Mouse (Mus musculus) hindbrain, embryonic 15.5 days (tissue): ENCODE results near the gene Dda1. TPM values are rescaled to one million over a fixed set of nuclear protein-coding genes. Genes with fewer than 3 reads are reported as not detected.
A peak's percentile ranks its signal among the peaks of the same experiment; 100 is the strongest.
"Not testable (repeated sequence)": the region's sequence is repeated elsewhere in the genome, so short reads cannot be mapped to it uniquely, and the experiment has no call there.

Experiments
- ATAC-seq: fragments of 200-750 bp; cut with Nextera tagmentation; 2 replicates; pipeline ENCODE4 v1.8.0; 2017; ENCODE audit warnings: low read depth, moderate number of reproducible peaks, moderate TSS enrichment; ENCODE audit not compliant: low FRiP score
- H3K27ac ChIP-seq: fragments of 300-500 bp; sonication (generic); replicated peaks from 2 replicates; pipeline ENCODE4 v1.5.1; 2015; ENCODE audit warnings: mild to moderate bottlenecking, inconsistent platforms
- H3K27me3 ChIP-seq: fragments of 300-500 bp; sonication (generic); 2 replicates; pipeline ENCODE4 v1.6.1; 2015; ENCODE audit warnings: control low read depth, inconsistent platforms
- H3K36me3 ChIP-seq: fragments of 300-500 bp; sonication (generic); 2 replicates; pipeline ENCODE4 v1.6.1; 2015; ENCODE audit warnings: control low read depth, inconsistent platforms
- H3K4me1 ChIP-seq: fragments of 300-500 bp; sonication (generic); replicated peaks from 2 replicates; pipeline ENCODE4 v1.6.1; 2015; ENCODE audit warnings: control low read depth, inconsistent platforms
- H3K4me2 ChIP-seq: fragments of 300-500 bp; sonication (generic); 2 replicates; pipeline ENCODE4 v1.6.1; 2015; ENCODE audit warnings: moderate library complexity, mild to moderate bottlenecking, inconsistent platforms
- H3K4me3 ChIP-seq: fragments of 300-500 bp; sonication (generic); 2 replicates; pipeline ENCODE4 v1.5.1; 2015; ENCODE audit warnings: mild to moderate bottlenecking, inconsistent platforms
- H3K9ac ChIP-seq: fragments of 300-500 bp; sonication (generic); 2 replicates; pipeline ENCODE4 v1.6.1; 2015; ENCODE audit warnings: inconsistent platforms
- H3K9me3 ChIP-seq: fragments of 300-500 bp; sonication (generic); 2 replicates; pipeline ENCODE4 v1.6.1; 2016; ENCODE audit warnings: control low read depth, inconsistent platforms
- WGBS: fragments of 180-500 bp; shearing (Covaris S2); methylation state at CpG from one replicate; pipeline ENCODE4 v1.1.7; 2015; 5-methylcytosine and 5-hydroxymethylcytosine counted together
- polyA plus RNA-seq: library from polyadenylated mRNA; unstranded; fragments of >200 nt; fragmentation: Nextera tagmentation; extraction: Ambion mirVana; gene quantifications from 2 replicates; pipeline ENCODE4 v1.2.1, GENCODE M21; 2015

Gene Dda1
- 217 and 231 TPM in 2 replicates for polyA plus RNA-seq

DNA sequence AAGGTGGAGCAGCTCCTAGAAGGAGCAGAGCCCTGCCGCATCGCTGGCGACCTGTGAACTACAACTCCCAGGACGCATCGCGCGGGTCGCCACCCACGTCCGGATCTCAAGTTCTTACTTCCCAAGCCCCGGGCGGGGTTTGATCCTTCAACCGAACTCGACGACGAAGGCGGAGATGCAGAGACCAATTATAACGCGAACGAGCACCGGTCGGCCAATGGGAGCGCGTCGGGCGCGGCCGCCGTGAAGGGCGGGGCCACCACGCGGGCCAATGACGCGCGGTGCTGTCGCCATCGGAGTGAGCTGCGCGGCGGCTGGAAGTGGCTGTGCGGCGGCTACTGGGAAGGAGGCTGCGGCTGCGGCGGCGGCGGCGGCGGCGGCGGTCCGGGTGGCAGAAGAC lies at the start of gene Dda1:
TSS of gene Dda1 (plus strand) at position 284 of the 400 bp plus-strand sequence.
- peak within 1 kb of the TSS; percentile 81 for H3K4me3 ChIP-seq
- H3K9ac ChIP-seq, result peak within 1 kb of the TSS; percentile 68
- H3K9me3 ChIP-seq, result no peaks in the 10 kb centered on the region
- peaks cover 21% of the 10 kb centered on the region for H3K36me3 ChIP-seq
- H3K27ac ChIP-seq, result peak within 1 kb of the TSS; percentile 90
- peaks cover 34% of the 10 kb centered on the region for H3K4me1 ChIP-seq
- H3K4me2 ChIP-seq, result peak within 1 kb of the TSS; percentile 92
- whole genome bisulfite sequencing, result under 1% methylated on average over 52 of the region's 52 CpGs
- no peaks in the 10 kb centered on the region for H3K27me3 ChIP-seq
- peak; percentile 90 for ATAC-seq

GRCm38 (mm10) chr8:71422121-71422520 lies 46.9 kb upstream of the Dda1 start:
- ATAC-seq, result no peak

GRCm38 (mm10) chr8:71432935-71433334 lies 36.1 kb upstream of the Dda1 start:
- not testable (repeated sequence) for H3K4me2 ChIP-seq, H3K9ac ChIP-seq, H3K9me3 ChIP-seq, H3K27ac ChIP-seq, ATAC-seq, H3K4me3 ChIP-seq, H3K27me3 ChIP-seq, H3K36me3 ChIP-seq, H3K4me1 ChIP-seq
- 94% methylated on average over 1 of the region's 1 CpGs for WGBS

More at GRCm38 (mm10) chr8:71422121-71422520, 46.9 kb upstream of the Dda1 start:
- no peaks in the 10 kb centered on the region for H3K4me1 ChIP-seq
- no peak overlapping the region for H3K4me3 ChIP-seq
- H3K4me2 ChIP-seq, result no peak overlapping the region
- no peak overlapping the region for H3K27ac ChIP-seq
- no peak overlapping the region for H3K9ac ChIP-seq
- H3K9me3 ChIP-seq, result no peaks in the 10 kb centered on the region
- no peaks in the 10 kb centered on the region for H3K36me3 ChIP-seq
- no peaks in the 10 kb centered on the region for H3K27me3 ChIP-seq

GRCm38 (mm10) chr8:71437041-71437440 lies 32.0 kb upstream of the Dda1 start:
- no peak for ATAC-seq
- WGBS, result 34% methylated on average over 3 of the region's 3 CpGs
- H3K4me1 ChIP-seq, result no peaks in the 10 kb centered on the region; the same call in 1 of the 2 replicates
- H3K36me3 ChIP-seq, result no peaks in the 10 kb centered on the region
- H3K27ac ChIP-seq, result no peak overlapping the region
- no peak overlapping the region for H3K9ac ChIP-seq
- H3K27me3 ChIP-seq, result peaks cover 3% of the 10 kb centered on the region; the same call in 1 of the 2 replicates
- H3K9me3 ChIP-seq, result no peaks in the 10 kb centered on the region
- H3K4me3 ChIP-seq, result no peak overlapping the region
- H3K4me2 ChIP-seq, result no peak overlapping the region

- H3K4me2 ChIP-seq, result no peak overlapping the region
- 1% methylated on average over 7 of the region's 7 CpGs for WGBS
- H3K4me3 ChIP-seq, result no peak overlapping the region
- no peaks in the 10 kb centered on the region for H3K9me3 ChIP-seq
- no peaks in the 10 kb centered on the region; the same call in 1 of the 2 replicates for H3K4me1 ChIP-seq
- no peak overlapping the region for H3K9ac ChIP-seq
- ATAC-seq, result peak; percentile 38; the same call in 1 of the 2 replicates
- no peaks in the 10 kb centered on the region for H3K36me3 ChIP-seq
- no peak overlapping the region for H3K27ac ChIP-seq
- H3K27me3 ChIP-seq, result peaks cover 5% of the 10 kb centered on the region; the same call in 1 of the 2 replicates
Measured at GRCm38 (mm10) chr8:71441404-71441803, 27.6 kb upstream of the Dda1 start.

- Histone ChIP-seq H3K4me3 (no peak overlapping the region), H3K4me2 (no peak overlapping the region), H3K27me3 (0 out of 2 replicates have a peak, but pooled peaks cover 2% of the 10 kb centered on the region), H3K36me3 (no peaks in the 10 kb centered on the region), H3K9ac (no peak overlapping the region), H3K9me3 (no peaks in the 10 kb centered on the region), H3K4me1 (no peaks in the 10 kb centered on the region; the same call in 1 of the 2 replicates), H3K27ac (no peak overlapping the region)
- 92% methylated on average over 7 of the region's 7 CpGs for WGBS
- ATAC-seq, result no peak
Measured at GRCm38 (mm10) chr8:71445096-71445495, 23.9 kb upstream of the Dda1 start.

GRCm38 (mm10) chr8:71451337-71451736 lies 17.7 kb upstream of the Dda1 start:
- no peaks in the 10 kb centered on the region for H3K27me3 ChIP-seq
- no peak overlapping the region for H3K4me2 ChIP-seq
- H3K4me3 ChIP-seq, result no peak overlapping the region
- H3K9ac ChIP-seq, result no peak overlapping the region
- no peaks in the 10 kb centered on the region for H3K9me3 ChIP-seq
- 63% methylated on average over 4 of the region's 4 CpGs for WGBS
- no peaks in the 10 kb centered on the region for H3K4me1 ChIP-seq
- ATAC-seq, result no peak
- peaks cover 2% of the 10 kb centered on the region; the same call in 1 of the 2 replicates for H3K36me3 ChIP-seq
- no peak overlapping the region for H3K27ac ChIP-seq

GRCm38 (mm10) chr8:71451777-71452176 lies 17.2 kb upstream of the Dda1 start:
- peaks cover 6% of the 10 kb centered on the region; the same call in 1 of the 2 replicates for H3K36me3 ChIP-seq
- H3K9ac ChIP-seq, result no peak overlapping the region
- WGBS, result 55% methylated on average over 11 of the region's 11 CpGs
- no peaks in the 10 kb centered on the region for H3K9me3 ChIP-seq
- no peak overlapping the region for H3K4me2 ChIP-seq
- ATAC-seq, result no peak
- no peak overlapping the region for H3K27ac ChIP-seq
- H3K4me1 ChIP-seq, result no peaks in the 10 kb centered on the region
- no peak overlapping the region for H3K4me3 ChIP-seq
- H3K27me3 ChIP-seq, result no peaks in the 10 kb centered on the region

DNA sequence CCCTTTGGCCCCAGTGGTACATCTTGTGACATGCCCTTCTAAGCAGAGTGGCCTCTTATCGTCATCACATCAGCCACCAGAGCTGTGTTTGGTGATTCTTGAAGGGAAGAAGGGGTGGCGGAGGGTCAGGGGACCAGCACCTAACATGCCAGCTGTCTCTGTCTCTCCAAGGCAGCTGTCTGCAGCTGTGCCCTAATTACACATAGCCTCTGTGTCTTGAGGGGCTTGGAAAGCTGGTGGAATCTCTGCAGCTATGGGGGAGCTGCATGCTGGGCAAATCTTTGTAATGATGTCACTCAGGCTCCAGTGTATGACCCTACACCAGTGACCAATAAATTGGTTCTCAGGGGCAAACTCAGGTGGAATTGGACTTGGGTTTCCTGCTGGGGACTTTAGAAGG lies 16.3 kb upstream of the Dda1 start:
- Histone ChIP-seq H3K9me3 (no peaks in the 10 kb centered on the region), H3K27me3 (no peaks in the 10 kb centered on the region), H3K9ac (no peak overlapping the region), H3K4me2 (no peak overlapping the region), H3K4me3 (no peak overlapping the region), H3K36me3 (peaks cover 15% of the 10 kb centered on the region), H3K27ac (no peak overlapping the region), H3K4me1 (no peaks in the 10 kb centered on the region)
- no peak for ATAC-seq
- whole genome bisulfite sequencing, result 81% methylated on average over 2 of the region's 2 CpGs

DNA sequence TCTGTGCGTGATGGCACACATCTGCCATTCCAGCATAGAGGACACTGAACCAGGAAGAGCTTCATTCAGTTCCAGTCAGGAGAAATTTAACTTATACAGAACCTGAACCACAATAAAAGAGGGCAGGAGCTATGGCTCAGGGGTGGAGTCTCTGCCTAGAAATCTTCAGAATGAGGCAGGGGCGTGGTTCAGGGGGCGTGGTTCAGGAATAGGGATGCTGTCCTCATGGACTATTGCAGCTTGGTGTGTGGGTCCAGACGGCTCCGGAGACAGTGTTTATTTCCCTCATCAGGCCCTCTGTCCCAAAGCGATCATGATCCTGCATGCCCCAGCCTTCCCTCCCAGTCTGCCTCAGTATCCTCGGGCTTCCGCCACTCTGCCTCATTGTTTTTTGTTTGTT lies 14.3 kb upstream of the Dda1 start:
- Histone ChIP-seq H3K4me2 (no peak overlapping the region), H3K4me3 (no peak overlapping the region), H3K4me1 (no peaks in the 10 kb centered on the region; the same call in 1 of the 2 replicates), H3K9ac (no peak overlapping the region), H3K27ac (no peak overlapping the region), H3K36me3 (peaks cover 32% of the 10 kb centered on the region), H3K9me3 (no peaks in the 10 kb centered on the region), H3K27me3 (no peaks in the 10 kb centered on the region)
- ATAC-seq, result no peak
- 92% methylated on average over 8 of the region's 8 CpGs for WGBS

DNA sequence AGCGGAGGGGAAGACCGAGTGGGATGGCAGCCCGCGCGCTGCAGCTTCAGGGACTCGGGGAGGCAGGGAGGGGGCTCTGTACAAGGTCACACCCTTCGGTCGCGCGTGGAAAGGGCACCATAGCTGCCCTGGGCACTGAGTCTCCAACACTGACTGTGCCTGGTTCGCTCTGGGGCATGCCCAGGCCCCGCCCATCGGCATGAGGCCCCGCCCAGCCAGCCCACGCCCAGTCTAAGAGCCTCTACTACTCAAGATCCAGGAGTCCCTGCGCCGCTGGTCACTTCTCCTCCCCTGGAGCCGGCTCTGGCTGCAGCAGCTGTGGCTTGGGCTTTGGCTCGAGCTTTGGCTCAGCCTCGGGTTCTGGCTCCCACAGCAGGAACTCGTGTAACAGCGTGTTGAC lies 12.1 kb upstream of the Dda1 start:
- H3K9ac ChIP-seq, result no peak overlapping the region
- H3K4me1 ChIP-seq, result peaks cover 17% of the 10 kb centered on the region
- no peaks in the 10 kb centered on the region for H3K9me3 ChIP-seq
- no peak overlapping the region for H3K4me3 ChIP-seq
- H3K27ac ChIP-seq, result no peak overlapping the region
- H3K36me3 ChIP-seq, result peaks cover 46% of the 10 kb centered on the region
- no peak for ATAC-seq
- no peaks in the 10 kb centered on the region for H3K27me3 ChIP-seq
- 49% methylated on average over 22 of the region's 22 CpGs for WGBS
- no peak overlapping the region for H3K4me2 ChIP-seq

GRCm38 (mm10) chr8:71457659-71458270 lies 11.2 kb upstream of the Dda1 start:
- WGBS, result 85% methylated on average over 20 of the region's 20 CpGs
- Histone ChIP-seq H3K36me3 (peaks cover 46% of the 10 kb centered on the region), H3K27ac (no peak overlapping the region)

DNA sequence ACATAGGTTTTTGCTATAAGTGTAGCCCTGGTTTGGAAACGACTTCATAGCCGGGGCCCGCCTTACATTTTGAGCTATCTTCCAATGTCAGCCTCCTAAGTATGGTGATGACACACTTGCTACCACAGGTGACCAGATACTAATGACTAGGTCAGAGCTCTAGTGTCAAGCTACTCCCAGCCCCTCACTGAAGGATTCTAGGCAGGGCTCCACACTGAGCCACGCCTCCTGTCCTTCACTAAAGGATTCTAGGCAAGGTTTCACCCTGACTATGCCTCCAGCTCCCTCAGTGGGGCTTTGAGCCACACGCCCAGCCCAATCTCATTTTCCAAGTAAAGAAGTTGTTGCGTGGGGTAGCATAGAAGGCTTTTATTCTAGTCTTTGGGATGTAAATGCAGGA lies 8.3 kb upstream of the Dda1 start:
- H3K4me2 ChIP-seq, result no peak overlapping the region
- ATAC-seq, result no peak
- peaks cover 42% of the 10 kb centered on the region for H3K4me1 ChIP-seq
- H3K27me3 ChIP-seq, result no peaks in the 10 kb centered on the region
- no peak overlapping the region for H3K4me3 ChIP-seq
- H3K9me3 ChIP-seq, result no peaks in the 10 kb centered on the region
- WGBS, result 92% methylated on average over 6 of the region's 6 CpGs
- no peak overlapping the region for H3K27ac ChIP-seq
- peaks cover 46% of the 10 kb centered on the region for H3K36me3 ChIP-seq
- no peak overlapping the region for H3K9ac ChIP-seq

More at GRCm38 (mm10) chr8:71457659-71458270, 11.2 kb upstream of the Dda1 start:
- Histone ChIP-seq H3K27me3 (no peaks in the 10 kb centered on the region), H3K9ac (no peak overlapping the region), H3K4me2 (no peak overlapping the region), H3K9me3 (no peaks in the 10 kb centered on the region), H3K4me3 (no peak overlapping the region), H3K4me1 (peaks cover 26% of the 10 kb centered on the region)
- ATAC-seq, result no peak
